Mouse (Mus musculus) stomach, postnatal 0 days (tissue): Measurements from ENCODE around the gene Pkp3.

Source experiments
- CTCF ChIP-seq: IDR thresholded peaks from 2 replicates; pipeline ENCODE4 v1.5.1; 2016; ENCODE audit warnings: antibody characterized with exemption, low read depth, mild to moderate bottlenecking, moderate library complexity
- EP300 ChIP-seq: optimal IDR thresholded peaks from 2 replicates; pipeline ENCODE3; 2016; ENCODE audit warnings: antibody characterized with exemption

DNA sequence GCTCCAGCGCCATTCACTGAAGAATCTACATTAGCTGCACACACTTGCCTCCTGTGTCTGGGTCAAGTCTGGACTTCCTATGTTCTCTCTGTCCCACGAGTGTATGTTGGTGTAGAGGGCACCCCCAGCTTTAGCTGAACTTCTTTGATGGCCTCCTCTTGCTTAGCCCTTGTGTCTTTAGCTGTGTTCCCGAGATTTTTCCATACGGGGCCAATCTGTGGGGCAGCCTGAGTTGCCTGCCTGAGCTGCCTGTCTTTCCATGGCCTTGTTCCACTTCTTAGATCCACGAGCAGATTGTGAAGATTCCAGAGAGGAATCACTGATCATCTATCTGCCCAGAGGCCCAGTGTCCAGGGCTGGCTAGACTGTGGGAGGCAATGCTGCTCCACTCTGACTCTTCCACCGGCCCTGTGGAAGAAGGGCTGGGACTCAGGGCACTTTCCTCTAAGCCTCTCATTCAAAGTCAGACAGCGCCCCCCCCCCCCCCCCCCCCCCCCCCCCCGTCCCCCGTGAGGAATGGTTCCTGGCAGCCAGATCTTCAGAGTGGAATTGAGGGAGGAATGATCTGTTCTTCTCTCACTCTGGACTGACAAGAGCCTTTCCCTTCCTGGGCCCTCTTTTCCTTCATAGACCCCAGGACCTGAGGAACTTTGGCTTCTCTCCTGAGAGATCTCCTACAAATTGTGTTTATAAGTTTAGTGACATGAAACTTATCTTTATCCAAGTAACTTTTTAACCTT is 37.0 kb upstream of the Pkp3 start:
- TF ChIP-seq CTCF (no peak), EP300 (no peak)
